7 mouse cellular contexts compared by ENCODE assay signal in the genomic region with DNA sequence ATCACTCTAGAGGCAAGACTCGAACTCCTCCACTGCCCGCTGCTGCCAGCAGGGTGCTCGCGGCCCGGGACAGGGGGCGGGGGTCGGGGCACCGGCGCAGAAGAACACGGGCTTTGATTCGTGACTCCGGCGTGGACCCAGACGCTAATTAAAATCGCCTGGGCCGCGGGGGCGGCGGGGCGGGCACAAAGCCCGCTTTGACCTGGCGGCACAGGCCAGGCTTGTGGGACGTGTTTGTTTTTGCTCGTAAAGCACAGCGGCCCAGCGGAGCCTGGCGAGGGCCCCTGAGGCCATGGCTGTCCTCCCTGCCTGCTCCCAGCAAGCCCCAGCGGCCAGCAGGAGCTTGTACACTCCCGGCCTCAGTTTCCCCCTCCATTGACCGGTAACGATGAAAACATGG. TPM values are rescaled to one million over a fixed set of nuclear protein-coding genes. Genes with fewer than 3 reads are reported as not detected.
DNase-seq lines count a peak whose midpoint lies in the region; ATAC-seq and TF ChIP-seq lines count a peak whose summit lies in the region.

No protein-coding gene starts in this region.

- H3K27me3 ChIP-seq in lung, embryonic 15.5 days: no peaks in the 10 kb centered on the region
- H3K27me3 ChIP-seq in liver, postnatal 0 days (ENCODE audit: insufficient read depth, low read length): peaks cover 7% of the 10 kb centered on the region; the same call in 1 of the 2 replicates

- H3K9ac ChIP-seq in lung, embryonic 15.5 days: no peak overlapping the region
- no peak overlapping the region for H3K9ac ChIP-seq in liver, postnatal 0 days (replicated peaks)

- peaks cover 11% of the 10 kb centered on the region for H3K4me1 ChIP-seq in lung, embryonic 15.5 days
- H3K4me1 ChIP-seq in lung, adult 2 months (ENCODE audit: control insufficient read depth, insufficient read depth, low read length): no peaks in the 10 kb centered on the region
- H3K4me1 ChIP-seq in liver, postnatal 0 days (ENCODE audit: insufficient read depth): 0 out of 2 replicates have a peak, but pooled peaks cover 3% of the 10 kb centered on the region

- no peak overlapping the region for H3K27ac ChIP-seq in lung, embryonic 15.5 days
- H3K27ac ChIP-seq in liver, postnatal 0 days (ENCODE audit: low read depth): no peak overlapping the region

- TF ChIP-seq POLR2A in lung, adult 2 months (IDR thresholded peaks at IDR 0.05; ENCODE audit: borderline replicate concordance, extremely low read depth, low read depth, low read length): no peak

- TF ChIP-seq EP300 in liver, postnatal 0 days (IDR thresholded peaks at IDR 0.05; ENCODE audit: low read depth): no peak

- no peak for DNase-seq in lung, adult 2 months
- DNase-seq in embryo, embryonic 9.5 days (ENCODE audit: extremely low spot score): peak; percentile 58
- DNase-seq in kidney, adult 18-20 months: peak; percentile 25
- DNase-seq in liver, postnatal 0 days: no peak
- DNase-seq in B cell, adult 2 months: no peak
- no peak for DNase-seq in gastrocnemius, postnatal 4 days (ENCODE audit: low spot score in 2 of 2)

- TF ChIP-seq CTCF in lung, adult 2 months (IDR thresholded peaks at IDR 0.05; ENCODE audit: insufficient read depth, low read length): no peak
- no peak for TF ChIP-seq CTCF in liver, postnatal 0 days (IDR thresholded peaks at IDR 0.05; ENCODE audit: low read depth)

- no peaks in the 10 kb centered on the region for H3K36me3 ChIP-seq in lung, embryonic 15.5 days
- no peaks in the 10 kb centered on the region for H3K36me3 ChIP-seq in liver, postnatal 0 days (replicated peaks; ENCODE audit: insufficient read depth, low read length)

- ATAC-seq in lung, embryonic 15.5 days (ENCODE audit: borderline replicate concordance, extremely low read depth, low FRiP score, low TSS enrichment): no peak
- ATAC-seq in liver, postnatal 0 days: no peak

- H3K4me3 ChIP-seq in lung, embryonic 15.5 days: no peak overlapping the region
- H3K4me3 ChIP-seq in lung, adult 2 months (replicated peaks; ENCODE audit: extremely low read depth, low read depth, low read length): no peak overlapping the region
- no peak overlapping the region for H3K4me3 ChIP-seq in liver, postnatal 0 days (ENCODE audit: low read depth, low read length)

- H3K9me3 ChIP-seq in lung, embryonic 15.5 days: no peaks in the 10 kb centered on the region
- H3K9me3 ChIP-seq in liver, postnatal 0 days (ENCODE audit: low read length): no peaks in the 10 kb centered on the region

- peak overlapping the region; percentile 42 for H3K4me2 ChIP-seq in lung, embryonic 15.5 days
- peak overlapping the region; percentile 22; the same call in 1 of the 2 replicates for H3K4me2 ChIP-seq in liver, postnatal 0 days (ENCODE audit: low read depth, low read length)

- 17% methylated on average over 31 of the region's 31 CpGs for WGBS in lung, embryonic 15.5 days
- WGBS in lung, adult 2 months: 25% methylated on average over 31 of the region's 31 CpGs
- 25% methylated on average over 31 of the region's 31 CpGs for WGBS in liver, postnatal 0 days (ENCODE audit: insufficient replicate concordance)

RNA-seq across cellular contexts. Expression of a gene that starts 36.1 kb away (rescaled TPM):
- polyA plus RNA-seq in lung, embryonic 15.5 days (2015; fragmentation: Nextera tagmentation; extraction: Ambion mirVana): not detected in 2 replicates
- 0.28 and 0.29 TPM in 2 replicates for polyA plus RNA-seq in lung, adult 2 months (2012; rRNA removed)
- polyA plus RNA-seq in liver, postnatal 0 days (2015; fragmentation: Nextera tagmentation; extraction: Ambion mirVana): not detected in 2 replicates
- total RNA-seq in gastrocnemius, postnatal 4 days (2021): 1 to 10 TPM; 4.7 to 6.5 TPM

Comparison
In these comparisons a context has a peak if more than half of its experiments do, and no peak if none do; other contexts are left out.
1. DNase-seq: peak in embryo, embryonic 9.5 days (single experiment) and kidney, adult 18-20 months (single experiment); none in lung, adult 2 months (single experiment), liver, postnatal 0 days (single experiment), B cell, adult 2 months (0 of 2) and gastrocnemius, postnatal 4 days (0 of 2).